Mouse (Mus musculus) gastrocnemius, postnatal 4 days (tissue): ENCODE data around the gene Dppa5a. TPM values are rescaled to one million over a fixed set of nuclear protein-coding genes. Genes with fewer than 3 reads are reported as not detected.

ENCODE experiments used
- total RNA-seq, 2 experiments: library from RNA; stranded (reverse); gene quantifications; 2 replicates each; pipeline ENCODE4 v1.2.3; 2021

Gene Dppa5a
- total RNA-seq, 2 experiments from 2014 or later, result not detected

Other genes with a start within 250 kb of the Dppa5a start
- 1 to 10 TPM; 7.1 to 8.6 TPM for gene Gsta4, start 185.4 kb downstream of the Dppa5a start, total RNA-seq
- gene Gsta1, start 137.5 kb downstream of the Dppa5a start, total RNA-seq, result not detected
- not detected for gene Gm3776, start 111.0 kb downstream of the Dppa5a start, total RNA-seq
- not detected for gene Gm10639, start 78.3 kb downstream of the Dppa5a start, total RNA-seq
- not detected for gene Omt2a, start 53.4 kb downstream of the Dppa5a start, total RNA-seq
- gene Omt2b, start 40.6 kb downstream of the Dppa5a start, total RNA-seq, result not detected
- not detected for gene Gsta2, start 12.4 kb downstream of the Dppa5a start, total RNA-seq
- under 1 TPM in 1 of 2 experiments, not detected in 1; 0.20 TPM for gene Ooep, start 10.5 kb upstream of the Dppa5a start, total RNA-seq
- under 1 TPM; 0.12 to 0.18 TPM for gene Ddx43, start 27.6 kb upstream of the Dppa5a start, total RNA-seq
- gene Cgas, start 75.1 kb upstream of the Dppa5a start, total RNA-seq, result 1 to 10 TPM; 1.3 to 1.7 TPM
- gene Mto1, start 80.0 kb upstream of the Dppa5a start, total RNA-seq, result 10 to 100 TPM; 14.7 to 17.4 TPM
- gene Gm17324, start 80.6 kb upstream of the Dppa5a start, total RNA-seq, result under 1 TPM in 1 of 2 experiments, not detected in 1; 0.52 TPM
- gene Eef1a1, start 121.0 kb upstream of the Dppa5a start, total RNA-seq, result 1,000 to 10,000 TPM; 5,472 to 6,062 TPM
- gene Slc17a5, start 219.9 kb upstream of the Dppa5a start, total RNA-seq, result 1 to 10 TPM; 7.6 to 7.9 TPM
- 10 to 100 TPM; 11.9 to 13.0 TPM for gene Cd109, start 247.4 kb upstream of the Dppa5a start, total RNA-seq